Mouse (Mus musculus) ES-E14 (cell line): ENCODE measurements at regions not wholly inside any gene's neighbourhood (a gene's known extent, or its start where the extent isn't known, plus 50 kb on each side); places are given as distances from the start of the nearest gene placed in this dataset.

Experiments used
- CHD2 ChIP-seq: IDR thresholded peaks from 2 replicates; pipeline ENCODE4 v1.6.1; 2014; ENCODE audit warnings: mild to moderate bottlenecking, low read depth, low read length, inconsistent platforms
- MAFK ChIP-seq: IDR thresholded peaks from 2 replicates; pipeline ENCODE4 v1.6.1; 2014; ENCODE audit warnings: mild to moderate bottlenecking, low read depth, low read length, inconsistent platforms; ENCODE audit not compliant: insufficient read depth
- ZC3H11A ChIP-seq: IDR thresholded peaks from 2 replicates; pipeline ENCODE4 v1.6.1; 2012; ENCODE audit warnings: low read depth, mild to moderate bottlenecking, inconsistent platforms, low read length, borderline replicate concordance
- ZNF384 ChIP-seq: IDR thresholded peaks from 2 replicates; pipeline ENCODE4 v1.6.1; 2012; ENCODE audit warnings: low read depth, low read length, inconsistent platforms

GRCm38 (mm10) chr11:113147535-113148197 lies 365.6 kb downstream of the Sox9 start:
- TF ChIP-seq CHD2 (no peak), MAFK (no peak), ZC3H11A (no peak), ZNF384 (no peak)
